Mouse (Mus musculus) ES-Bruce4 (cell line): ENCODE data around the gene Polr3b.

Source experiments
- CTCF ChIP-seq: IDR thresholded peaks from one replicate; pipeline ENCODE4 v1.8.1; 2011; ENCODE audit warnings: low read depth, low read length
- POLR2A ChIP-seq: IDR thresholded peaks from one replicate; pipeline ENCODE4 v1.8.1; 2011; ENCODE audit warnings: low read length; ENCODE audit not compliant: insufficient read depth

- TF ChIP-seq POLR2A (no peak), CTCF (no peak)
Measured at GRCm38 (mm10) chr10:84576029-84576394, 46.1 kb upstream of the Polr3b start.
